Mouse (Mus musculus): ENCODE data around the gene Flywch1. TPM values are rescaled to one million over a fixed set of nuclear protein-coding genes. Genes with fewer than 3 reads are reported as not detected.

Gene Flywch1
- total RNA-seq, 2 experiments from 2014 or later, result 425 to 428 TPM

GRCm38 (mm10) chr17:23725477-23725876 lies 45.9 kb downstream of the Flywch1 start:
- intact Hi-C loops (cut with DNase I), result no loop called here
- Histone ChIP-seq H3K4me3 (peak overlapping the region; percentile 93), H3K27ac (peak overlapping the region; percentile 82)
- no peak for TF ChIP-seq CTCF (IDR thresholded peaks at IDR 0.05)
- DNase-seq (ENCODE audit: extremely low spot score in 1 of 2, low spot score in 2 of 2), result no peak

- no peak within 1 kb of the TSS for H3K4me3 ChIP-seq
- no peak for DNase-seq (ENCODE audit: extremely low spot score in 1 of 2, low spot score in 2 of 2)
- no peak within 1 kb of the TSS for H3K27ac ChIP-seq
- intact Hi-C loops (cut with DNase I), result no loop called here
- TF ChIP-seq CTCF (IDR thresholded peaks at IDR 0.05), result no peak
Measured at GRCm38 (mm10) chr17:23722376-23723125, 48.9 kb downstream of the Flywch1 start, which contains the start of gene 1520401A03Rik. TSS of gene 1520401A03Rik (minus strand) at chr17:23722783.

GRCm38 (mm10) chr17:23721886-23722285 lies 49.5 kb downstream of the Flywch1 start:
- intact Hi-C loops (cut with DNase I), result no loop called here
- no peak for DNase-seq (ENCODE audit: extremely low spot score in 1 of 2, low spot score in 2 of 2)
- Histone ChIP-seq H3K4me3 (no peak overlapping the region), H3K27ac (no peak overlapping the region)
- TF ChIP-seq CTCF (IDR thresholded peaks at IDR 0.05), result no peak

GRCm38 (mm10) chr17:23719455-23719854 lies 51.9 kb downstream of the Flywch1 start:
- H3K27ac ChIP-seq, result no peak overlapping the region
- no peak overlapping the region for H3K4me3 ChIP-seq
- intact Hi-C loops (cut with DNase I), result no loop called here
- no peak for TF ChIP-seq CTCF (IDR thresholded peaks at IDR 0.05)
- no peak for DNase-seq (ENCODE audit: extremely low spot score in 1 of 2, low spot score in 2 of 2)

GRCm38 (mm10) chr17:23717003-23717402 lies 54.4 kb downstream of the Flywch1 start:
- intact Hi-C loops (cut with DNase I), result no loop called here
- no peak for TF ChIP-seq CTCF (IDR thresholded peaks at IDR 0.05)
- Histone ChIP-seq H3K4me3 (no peak overlapping the region), H3K27ac (no peak overlapping the region)
- DNase-seq (ENCODE audit: extremely low spot score in 1 of 2, low spot score in 2 of 2), result no peak

GRCm38 (mm10) chr17:23706212-23706611 lies 65.2 kb downstream of the Flywch1 start:
- TF ChIP-seq CTCF (IDR thresholded peaks at IDR 0.05), result peak; percentile 98
- DNase-seq (ENCODE audit: extremely low spot score in 1 of 2, low spot score in 2 of 2), result peak; percentile 72 to 78
- intact Hi-C loops (cut with DNase I), result loop anchor here (2.0 to 10.0 kb wide), 3 partner anchors 45 to 511 kb away; partner anchors contain the start of genes Bicdl2 and Zfp40
- Histone ChIP-seq H3K27ac (no peak overlapping the region), H3K4me3 (no peak overlapping the region)

- no peak for DNase-seq (ENCODE audit: extremely low spot score in 1 of 2, low spot score in 2 of 2)
- intact Hi-C loops (cut with DNase I), result loop anchor here (2.0 to 10.0 kb wide), 3 partner anchors 45 to 511 kb away; partner anchors contain the start of genes Bicdl2 and Zfp40
- no peak overlapping the region for H3K4me3 ChIP-seq
- H3K27ac ChIP-seq, result no peak overlapping the region
- no peak for TF ChIP-seq CTCF (IDR thresholded peaks at IDR 0.05)
Measured at GRCm38 (mm10) chr17:23705525-23706104, 65.8 kb downstream of the Flywch1 start.

GRCm38 (mm10) chr17:23704741-23705140 lies 66.7 kb downstream of the Flywch1 start:
- Histone ChIP-seq H3K27ac (no peak overlapping the region), H3K4me3 (no peak overlapping the region)
- intact Hi-C loops (cut with DNase I), result loop anchor here (5.0 to 10.0 kb wide), 2 partner anchors 132 to 510 kb away; partner anchors contain the start of gene Zfp40
- TF ChIP-seq CTCF (IDR thresholded peaks at IDR 0.05), result no peak
- peak; percentile 20 to 30 for DNase-seq (ENCODE audit: extremely low spot score in 1 of 2, low spot score in 2 of 2)

- intact Hi-C loops (cut with DNase I), result loop anchor here (10.0 kb wide), 1 partner anchor 508 kb away; the partner anchor contains the start of gene Zfp40
- no peak overlapping the region for H3K27ac ChIP-seq
- no peak for TF ChIP-seq CTCF (IDR thresholded peaks at IDR 0.05)
- no peak for DNase-seq (ENCODE audit: extremely low spot score in 1 of 2, low spot score in 2 of 2)
- H3K4me3 ChIP-seq, result no peak overlapping the region
Measured at GRCm38 (mm10) chr17:23703301-23703700, 68.1 kb downstream of the Flywch1 start.

Other genes starting within 250 kb of the Flywch1 start
- gene Zfp213, start 207.4 kb downstream of the Flywch1 start, total RNA-seq (2021), result 1 to 10 TPM; 6.8 TPM
- 10 to 100 TPM; 24.7 to 32.0 TPM for gene Zfp13, start 172.1 kb downstream of the Flywch1 start, total RNA-seq (2021)
- gene Zscan10, start 170.7 kb downstream of the Flywch1 start, total RNA-seq (2021), result not detected
- gene Mmp25, start 126.3 kb downstream of the Flywch1 start, total RNA-seq (2021), result under 1 TPM; 0.07 to 0.12 TPM
- gene Bicdl2, start 111.1 kb downstream of the Flywch1 start, total RNA-seq (2021), result not detected
- 100 to 1,000 TPM; 127 to 129 TPM for gene Hcfc1r1, start 98.0 kb downstream of the Flywch1 start, total RNA-seq (2021)
- gene Thoc6, start 97.7 kb downstream of the Flywch1 start, total RNA-seq (2021), result 1 to 10 TPM; 5.5 to 7.2 TPM
- gene Tnfrsf12a, start 94.1 kb downstream of the Flywch1 start, total RNA-seq (2021), result 10 to 100 TPM; 10.3 to 14.3 TPM
- gene Cldn6, start 92.4 kb downstream of the Flywch1 start, total RNA-seq (2021), result not detected
- gene Cldn9, start 87.6 kb downstream of the Flywch1 start, total RNA-seq (2021), result under 1 TPM in 1 of 2 experiments, not detected in 1; 0.23 TPM
- under 1 TPM; 0.23 to 0.32 TPM for gene 1520401A03Rik, start 48.8 kb downstream of the Flywch1 start, total RNA-seq (2021)
- gene Pkmyt1, start 45.3 kb downstream of the Flywch1 start, total RNA-seq (2021), result 1 to 10 TPM; 4.3 TPM
- gene Paqr4, start 30.7 kb downstream of the Flywch1 start, total RNA-seq (2021), result 10 to 100 TPM; 50.9 to 56.0 TPM
- under 1 TPM; 0.68 TPM for gene Kremen2, start 25.8 kb downstream of the Flywch1 start, total RNA-seq (2021)
- 10 to 100 TPM; 11.9 to 13.7 TPM for gene Flywch2, start 14.5 kb upstream of the Flywch1 start, total RNA-seq (2021)
- 100 to 1,000 TPM; 671 to 678 TPM for gene Srrm2, start 18.9 kb upstream of the Flywch1 start, total RNA-seq (2021)
- 100 to 1,000 TPM; 337 to 365 TPM for gene Elob, start 57.5 kb upstream of the Flywch1 start, total RNA-seq (2021)
- gene Prss33, start 64.5 kb upstream of the Flywch1 start, total RNA-seq (2021), result not detected
- gene Prss32, start 72.3 kb upstream of the Flywch1 start, total RNA-seq (2021), result not detected
- gene Prss41, start 72.6 kb upstream of the Flywch1 start, total RNA-seq (2021), result 1 to 10 TPM; 1.1 to 2.2 TPM
- not detected for gene Prss21, start 96.5 kb upstream of the Flywch1 start, total RNA-seq (2021)
- gene Dcpp1, start 109.3 kb upstream of the Flywch1 start, total RNA-seq (2021), result not detected
- gene Dcpp2, start 109.3 kb upstream of the Flywch1 start, total RNA-seq (2021), result not detected
- not detected for gene Dcpp3, start 145.9 kb upstream of the Flywch1 start, total RNA-seq (2021)
- not detected for gene Sbp, start 170.1 kb upstream of the Flywch1 start, total RNA-seq (2021)
- not detected for gene Sbpl, start 183.7 kb upstream of the Flywch1 start, total RNA-seq (2021)
- gene Prss30, start 209.0 kb upstream of the Flywch1 start, total RNA-seq (2021), result 1 to 10 TPM in 1 of 2 experiments, under 1 TPM in 1; 0.45 to 1.1 TPM
- 1 to 10 TPM in 1 of 2 experiments, under 1 TPM in 1; 0.70 to 1.5 TPM for gene Prss22, start 226.5 kb upstream of the Flywch1 start, total RNA-seq (2021)